Mouse (Mus musculus) megakaryocyte-erythroid progenitor cell, adult 5-6 weeks (primary cell): ENCODE results near the gene Rbms1. TPM values are rescaled to one million over a fixed set of nuclear protein-coding genes. Genes with fewer than 3 reads are reported as not detected.

Experiments used
- ATAC-seq: replicated peaks from 2 replicates; pipeline ENCODE4 v1.8.0; 2016; ENCODE audit warnings: mild to moderate bottlenecking, inconsistent platforms; ENCODE audit not compliant: severe bottlenecking, poor library complexity, low FRiP score, low TSS enrichment
- total RNA-seq, 2 experiments: library from RNA; stranded (forward) in 1 of 2; stranded (reverse) in 1 of 2; fragments of 200-1000, 215-1000 nt in 1 of 2; fragments of >200 nt in 1 of 2; fragmentation: Nextera tagmentation in 1 of 2; gene quantifications; 2 replicates each; pipeline ENCODE4 v1.2.3; 2014 to 2017

Gene Rbms1
- total RNA-seq, 2 experiments from 2014 or later, result 8.9 to 16.4 TPM

DNA sequence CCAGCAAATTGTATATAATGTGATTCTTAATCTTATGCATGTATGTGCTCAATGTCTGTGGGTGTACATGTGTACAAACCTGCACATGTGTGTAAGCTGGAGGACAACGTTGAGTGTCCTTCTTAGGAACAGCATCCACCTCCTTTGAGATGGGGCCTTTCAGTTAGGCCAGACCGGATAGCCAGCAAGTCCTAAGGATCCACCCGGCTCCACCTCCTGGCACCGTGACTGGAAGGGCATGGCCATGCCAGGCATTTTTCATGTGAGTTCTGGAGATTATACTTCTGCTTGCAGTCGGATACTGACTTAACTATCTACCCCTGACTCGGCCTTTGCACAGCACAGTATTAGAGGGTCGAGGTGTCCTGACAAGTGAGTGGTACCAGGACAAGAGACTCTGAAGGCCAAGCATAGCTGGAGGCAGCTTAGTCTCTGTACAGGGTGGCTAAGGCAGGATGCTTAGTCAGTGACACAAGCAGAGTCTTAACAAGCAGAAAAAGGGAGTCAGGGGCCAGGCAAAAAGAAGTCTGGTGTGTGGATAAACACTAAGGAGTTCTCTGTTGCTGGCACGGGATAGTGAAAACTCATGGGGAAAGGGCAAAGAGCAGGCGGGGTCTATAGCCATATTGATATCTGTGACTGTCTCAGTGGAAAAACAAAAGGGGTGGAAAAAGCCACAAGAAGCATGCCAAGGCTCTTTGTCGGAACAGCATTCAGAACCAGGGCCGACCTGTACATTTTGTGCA lies 136.4 kb downstream of the Rbms1 start:
- no peak for ATAC-seq

DNA sequence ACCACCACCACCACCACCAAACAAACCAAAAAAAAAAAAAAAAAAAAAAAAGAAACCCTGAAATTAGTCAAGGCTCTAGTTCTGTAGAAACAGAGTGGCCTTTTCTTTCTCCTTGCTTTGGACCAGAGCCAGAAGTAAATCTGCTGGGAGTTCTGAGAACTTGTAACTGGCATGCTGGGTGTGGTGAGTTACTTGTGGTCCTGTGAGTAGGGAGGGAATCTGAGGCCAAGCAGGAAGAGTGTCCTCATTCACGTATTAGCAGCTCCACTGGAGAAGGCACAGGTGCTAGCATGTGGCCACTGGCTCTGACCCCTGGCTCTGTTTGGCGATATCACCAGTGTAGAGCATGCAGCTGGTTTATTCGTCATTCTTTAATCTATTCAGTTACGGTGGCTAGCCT lies 137.3 kb downstream of the Rbms1 start:
- ATAC-seq, result no peak

DNA sequence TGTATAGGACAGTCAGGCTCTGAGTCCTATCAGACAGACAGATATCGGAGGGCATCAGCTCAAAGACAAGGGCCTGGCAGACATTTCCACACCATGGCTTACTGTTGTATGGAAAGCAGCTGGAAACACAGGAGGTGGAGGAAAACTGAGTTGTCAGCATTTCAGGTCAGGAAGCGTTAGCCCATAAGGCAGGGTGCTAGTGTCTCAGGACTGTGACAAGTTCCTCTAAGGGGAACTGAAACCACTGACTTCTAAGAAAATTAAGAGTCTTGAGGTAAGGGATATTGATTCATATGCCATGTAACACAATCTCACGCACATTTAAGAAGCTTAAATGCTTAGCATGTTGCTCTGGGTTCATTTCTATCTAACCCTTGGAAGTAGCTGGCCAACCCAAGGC lies 141.4 kb downstream of the Rbms1 start:
- no peak for ATAC-seq

DNA sequence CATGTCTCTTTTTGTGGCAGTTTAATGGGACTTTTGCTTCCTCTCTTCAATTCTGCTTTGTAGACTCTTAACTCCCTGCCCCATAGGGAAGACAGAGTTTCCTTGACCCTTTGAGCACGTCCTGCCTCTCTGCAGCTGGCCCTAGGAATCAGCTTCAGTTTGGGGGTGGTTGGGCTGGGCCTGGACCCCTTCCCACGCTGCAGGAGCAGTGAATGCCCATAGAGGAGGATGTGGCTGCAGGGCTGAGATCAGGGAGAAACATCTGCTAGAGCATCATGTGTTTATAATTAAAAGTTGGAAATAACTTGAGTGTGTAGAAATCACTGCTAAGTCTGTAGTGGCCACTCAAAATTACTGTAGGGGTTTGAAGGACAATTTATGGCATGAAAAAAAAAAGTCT lies 144.4 kb downstream of the Rbms1 start:
- ATAC-seq, result no peak

DNA sequence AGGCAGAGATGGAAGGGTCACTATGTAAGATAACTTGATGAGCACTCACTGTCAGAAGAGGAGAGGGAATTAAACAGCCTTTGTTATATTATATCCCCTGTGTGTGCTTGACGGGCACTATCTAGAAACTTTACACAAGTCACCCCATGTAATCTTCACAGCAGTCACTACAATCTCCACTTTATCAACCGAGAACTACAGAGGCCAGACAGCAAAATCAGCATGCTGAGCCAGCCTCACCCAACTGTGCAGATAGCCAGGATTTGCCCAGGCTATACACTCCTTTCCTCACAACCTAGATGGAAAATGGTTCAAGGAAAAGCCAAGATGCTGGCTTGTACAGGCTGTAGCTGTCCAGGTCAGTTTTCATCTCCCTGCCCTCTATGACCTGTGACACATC lies 146.7 kb downstream of the Rbms1 start:
- no peak for ATAC-seq

DNA sequence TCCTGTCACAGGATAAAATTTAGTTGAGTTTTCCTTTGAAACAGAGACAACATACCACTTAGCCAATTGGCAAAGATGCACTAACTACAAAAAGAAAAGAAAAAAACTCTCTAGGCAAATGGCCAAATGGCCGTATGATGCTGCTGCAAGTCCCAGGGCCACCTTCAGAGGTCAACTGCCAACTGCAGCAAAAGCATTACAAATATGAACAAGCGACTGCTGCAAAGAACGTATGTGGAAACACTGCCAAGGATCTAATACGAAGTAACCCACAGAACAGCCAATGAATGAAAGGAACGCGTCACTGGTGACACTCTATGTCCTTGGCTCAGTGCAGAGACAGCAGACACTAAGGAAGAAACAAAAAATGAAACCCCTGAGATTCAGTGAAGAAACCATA lies 148.2 kb downstream of the Rbms1 start:
- ATAC-seq, result no peak

DNA sequence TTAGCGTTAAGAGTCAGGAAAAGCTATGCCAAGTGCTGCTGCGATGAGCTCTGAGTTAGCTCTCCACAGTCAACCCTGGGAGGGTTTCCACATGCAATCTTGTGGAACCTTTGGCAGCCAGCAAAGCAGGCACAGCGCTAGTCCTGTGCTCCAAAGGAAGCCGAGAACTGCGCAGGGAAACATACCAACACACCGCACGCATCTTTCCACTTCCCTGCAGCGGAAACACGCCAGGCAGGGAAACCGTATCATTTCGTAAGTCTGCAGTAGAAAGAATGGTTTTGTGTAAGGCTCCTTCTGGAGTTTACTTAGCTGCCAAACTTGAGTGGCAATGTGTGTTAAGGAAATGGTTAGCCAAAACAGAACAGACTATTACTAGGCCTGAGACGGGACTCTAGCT lies 150.0 kb downstream of the Rbms1 start:
- ATAC-seq, result no peak

DNA sequence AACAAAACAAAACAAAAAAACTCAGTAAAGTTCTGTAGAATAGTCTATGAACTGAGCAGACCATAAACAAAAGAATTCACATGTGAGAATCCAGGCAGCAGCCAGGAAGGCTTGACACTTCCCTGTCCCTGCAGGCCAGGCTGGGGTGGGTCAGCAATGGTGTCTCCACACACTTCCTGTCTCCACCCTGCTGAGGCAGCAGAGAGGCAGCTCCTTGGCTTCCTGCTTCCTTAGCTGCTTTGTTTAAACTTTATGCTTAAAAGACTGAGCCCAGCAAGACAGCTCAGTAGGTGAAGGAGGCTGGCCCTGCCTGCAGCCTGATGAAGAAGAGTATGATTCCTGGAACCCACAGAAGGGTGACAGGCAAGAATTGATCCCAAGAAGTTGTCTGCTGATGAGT lies 152.4 kb downstream of the Rbms1 start:
- peak; percentile 77 for ATAC-seq

DNA sequence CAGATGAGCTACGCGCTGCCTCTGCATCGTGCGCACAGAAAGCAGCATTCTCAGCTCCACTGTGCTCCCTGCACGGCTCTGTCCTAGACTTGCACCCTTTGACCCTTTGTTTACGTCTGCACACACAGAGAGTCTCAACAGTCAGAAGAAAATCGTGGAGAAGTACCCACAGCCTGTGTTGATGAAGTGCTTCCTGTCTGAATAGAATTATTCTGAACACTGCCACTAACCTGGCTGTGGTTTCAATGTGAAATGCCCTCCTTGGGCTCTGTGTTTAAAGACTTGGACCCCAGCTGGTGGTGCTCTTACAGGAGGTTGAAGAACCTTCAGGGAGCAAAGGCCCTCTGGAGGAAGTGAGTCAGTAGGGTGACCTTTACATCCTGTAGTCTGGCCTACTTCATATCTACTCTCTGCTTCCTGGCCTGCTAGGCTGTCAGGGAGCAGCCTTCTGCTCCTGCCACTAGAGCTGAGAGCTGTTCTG lies 153.5 kb downstream of the Rbms1 start:
- no peak for ATAC-seq

DNA sequence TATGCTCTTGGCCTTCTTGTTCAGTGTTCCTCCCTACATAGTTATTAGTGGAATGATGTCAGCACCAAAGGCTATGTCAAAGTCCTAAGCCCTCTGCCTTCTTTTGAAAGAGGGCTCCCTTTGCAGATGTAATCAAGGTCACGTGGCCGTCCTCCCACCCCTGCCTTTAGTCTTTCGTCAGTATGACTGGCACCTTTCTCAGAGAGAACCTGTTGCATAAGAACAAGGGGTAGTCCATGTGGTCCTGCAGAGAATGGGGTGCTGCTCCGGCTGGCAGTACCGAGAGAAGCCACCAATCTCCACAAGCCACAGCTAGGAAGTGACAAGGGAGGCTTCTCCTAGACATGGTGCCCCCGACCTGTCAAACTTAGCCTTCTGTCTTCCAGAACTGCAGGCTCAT lies 154.2 kb downstream of the Rbms1 start:
- ATAC-seq, result no peak

DNA sequence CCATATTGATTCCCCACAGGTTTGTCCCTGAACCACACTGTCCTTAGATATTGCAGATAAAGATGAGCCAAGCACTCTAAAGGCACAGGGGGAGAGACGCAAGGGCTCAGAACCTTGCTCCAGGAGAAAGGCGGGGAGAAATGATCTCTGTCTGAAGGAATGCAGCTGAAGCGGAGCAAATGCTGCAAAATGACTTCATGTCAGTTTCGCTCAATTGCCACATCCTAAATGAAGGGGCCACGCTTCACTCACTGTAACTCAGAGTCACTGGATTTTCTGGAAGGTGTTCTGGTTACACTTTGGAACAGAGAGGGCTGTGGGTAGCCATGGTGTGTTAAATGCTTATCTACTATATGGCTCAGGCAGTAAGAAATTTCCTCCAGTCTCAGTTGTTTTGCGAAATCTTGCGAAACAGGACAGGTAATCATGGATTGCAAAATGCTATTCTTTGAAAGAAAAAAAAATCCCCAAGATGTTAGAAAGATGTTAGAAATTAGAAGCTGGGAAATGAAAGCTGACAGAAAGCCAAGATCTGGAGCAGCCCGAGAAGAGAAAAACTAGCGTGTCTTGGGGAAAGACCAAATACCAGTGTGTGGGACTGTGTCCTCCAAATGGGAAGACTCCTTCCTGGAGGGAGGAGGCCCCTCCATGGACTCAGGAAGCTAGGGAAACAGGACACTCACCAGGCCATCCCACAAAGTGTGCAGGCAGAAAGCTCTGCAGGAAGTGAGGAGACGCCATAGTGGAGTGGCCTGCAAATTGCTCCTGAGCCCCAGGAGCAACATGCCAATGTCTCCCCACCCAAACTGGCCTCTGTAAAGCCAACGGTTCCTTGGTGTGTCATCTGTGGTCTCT lies 155.4 kb downstream of the Rbms1 start:
- ATAC-seq, result no peak

DNA sequence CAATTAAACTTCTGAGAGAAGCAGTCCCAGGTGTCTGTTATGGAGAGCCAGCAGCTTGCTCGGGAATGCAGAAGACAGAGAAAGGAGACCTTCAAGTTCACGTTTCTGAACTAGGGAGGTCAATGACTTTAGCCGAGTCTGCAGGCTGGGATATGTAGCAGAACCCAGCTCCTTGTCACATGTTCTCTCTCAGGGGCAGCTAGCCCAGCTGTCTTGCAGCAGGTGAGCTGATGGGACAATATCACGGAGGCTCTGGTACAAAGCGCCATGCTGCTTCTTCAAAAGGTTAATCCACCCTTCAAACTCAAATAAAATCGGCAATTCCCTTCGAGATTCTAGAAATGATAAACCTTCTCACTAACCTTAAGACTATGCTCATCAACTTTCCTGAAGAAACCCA lies 158.2 kb downstream of the Rbms1 start:
- ATAC-seq, result no peak

DNA sequence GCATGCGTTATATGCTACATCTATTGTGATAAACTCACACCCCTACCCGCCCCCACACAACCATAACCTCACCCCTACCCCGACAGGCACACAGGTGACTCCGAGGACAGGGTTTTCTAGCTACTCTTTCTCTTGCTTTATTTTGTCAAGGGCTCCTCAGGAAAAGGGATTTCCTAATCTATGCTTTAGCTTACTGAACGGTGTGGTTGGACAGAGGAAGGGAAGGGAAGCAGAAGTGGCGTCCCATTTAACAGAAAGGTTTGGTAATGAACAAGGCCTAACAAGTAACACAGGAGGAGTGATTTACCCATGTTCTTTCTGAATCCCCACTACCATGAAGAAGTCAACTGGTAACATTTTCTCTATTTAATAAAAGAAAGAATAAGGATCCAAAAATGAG lies 159.6 kb downstream of the Rbms1 start:
- ATAC-seq, result no peak

DNA sequence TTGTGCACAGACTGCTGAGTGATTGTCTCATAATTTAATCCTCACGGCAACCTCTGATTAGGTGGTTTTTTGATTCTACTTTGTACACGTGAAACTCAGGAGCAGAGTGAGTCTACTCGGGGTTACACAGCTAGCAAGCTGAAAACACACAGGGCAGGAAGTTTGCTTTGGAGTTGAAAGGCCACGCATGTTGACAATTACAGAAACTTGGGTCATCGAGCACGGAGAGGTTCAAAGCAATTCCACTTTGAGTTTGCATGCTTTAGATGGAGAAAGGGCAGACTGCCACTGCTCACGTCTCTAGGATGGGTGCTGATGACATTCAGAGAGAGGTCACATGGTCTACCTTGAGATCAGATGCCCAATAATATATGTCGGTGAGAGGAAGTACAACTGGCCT lies 160.2 kb downstream of the Rbms1 start:
- ATAC-seq, result no peak

DNA sequence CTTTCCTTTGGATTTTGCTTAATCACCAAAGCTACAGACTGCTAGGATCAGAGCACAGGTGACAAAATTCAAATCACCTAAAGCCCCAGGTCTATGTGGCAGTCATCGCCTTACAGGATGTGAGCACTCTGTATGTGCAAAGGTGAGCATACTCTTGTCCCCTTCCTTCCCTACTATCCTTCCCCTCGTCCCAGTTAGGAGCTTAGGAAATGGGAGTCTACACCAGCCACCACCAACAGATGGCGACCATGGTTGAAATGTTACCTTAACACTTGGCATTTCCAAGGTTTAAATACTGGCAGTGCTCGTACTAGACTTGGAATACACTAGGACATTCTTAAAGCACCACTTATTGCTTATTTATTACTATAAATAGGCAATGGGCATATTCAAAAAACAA lies 160.8 kb downstream of the Rbms1 start:
- ATAC-seq, result 0 out of 2 replicates have a peak, but pooled peaks have one; percentile 37

DNA sequence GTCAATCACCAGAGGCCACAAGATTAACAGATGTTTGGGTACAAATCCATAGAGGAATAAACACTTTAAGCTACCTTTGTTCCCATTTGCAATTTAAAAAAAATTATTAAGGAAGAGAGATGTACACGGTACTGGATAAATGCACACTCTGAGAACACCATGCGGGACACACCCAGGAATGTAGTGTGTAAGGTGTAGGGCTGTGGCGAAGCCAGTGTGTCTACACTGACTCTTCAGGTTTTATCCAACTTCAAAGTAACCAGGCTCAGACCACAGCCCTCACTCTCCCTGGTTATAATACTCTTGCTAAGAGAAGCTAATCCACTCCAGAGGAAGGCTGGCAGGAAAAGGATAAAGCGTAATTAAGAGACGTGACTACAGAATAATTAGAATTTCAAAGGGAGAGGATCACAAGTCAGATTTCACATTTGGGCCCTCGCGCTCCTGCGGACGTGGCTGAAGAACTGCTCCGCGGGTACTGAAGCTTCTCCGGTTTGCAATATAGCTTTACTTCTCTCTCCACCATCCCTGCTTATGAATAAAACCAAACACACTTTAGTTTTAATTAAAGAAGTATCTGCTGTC lies 161.3 kb downstream of the Rbms1 start:
- ATAC-seq, result no peak

DNA sequence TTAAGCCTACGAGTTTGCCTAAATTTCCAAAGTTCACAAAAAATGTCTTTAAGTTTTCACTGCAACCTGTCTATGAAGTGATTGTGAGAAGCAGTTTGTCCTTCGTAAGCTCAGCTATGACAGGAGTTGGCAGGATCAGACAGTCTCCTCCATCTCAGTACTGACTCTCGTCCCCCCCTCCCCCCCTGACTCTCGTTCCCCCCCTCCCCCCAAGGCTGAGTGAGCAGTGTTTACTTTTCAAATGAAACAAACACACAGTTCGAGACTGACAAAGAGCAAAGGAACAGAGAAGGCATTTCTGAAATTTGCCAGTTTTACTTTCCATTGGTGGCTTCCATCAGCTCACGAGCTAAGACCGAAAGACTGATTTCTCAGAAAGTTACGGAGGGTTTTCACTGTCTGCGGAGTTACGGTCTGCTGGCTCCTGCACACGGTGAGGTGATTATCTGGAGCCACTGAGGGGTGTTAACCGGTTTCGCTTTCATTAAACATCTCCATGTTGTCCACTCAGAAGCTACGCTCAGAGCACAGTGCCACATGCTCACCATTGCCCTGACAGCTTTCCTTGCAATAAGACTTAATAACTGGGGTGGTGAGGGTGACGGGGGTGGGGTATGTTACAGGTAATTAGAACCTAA lies 162.0 kb downstream of the Rbms1 start:
- ATAC-seq, result no peak

DNA sequence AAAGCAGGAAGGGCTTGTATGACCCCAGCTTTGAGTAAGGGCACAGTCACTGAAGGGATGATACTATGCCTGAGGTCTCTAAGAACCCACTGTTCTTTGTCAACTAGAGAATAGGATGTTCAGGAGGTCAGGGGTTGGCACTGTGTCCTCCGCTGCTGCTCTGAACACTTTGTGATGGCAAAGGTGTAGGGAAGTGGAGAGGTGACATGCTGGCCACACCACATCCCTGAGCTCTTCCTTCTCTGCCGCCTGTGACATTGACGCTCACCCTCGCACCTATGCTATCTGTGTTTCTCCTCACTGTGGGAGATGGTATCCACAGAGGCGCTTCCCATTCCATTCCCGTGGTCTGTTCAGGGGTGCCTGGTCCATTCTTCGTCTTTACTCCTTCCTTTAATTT lies 163.2 kb downstream of the Rbms1 start:
- no peak for ATAC-seq

DNA sequence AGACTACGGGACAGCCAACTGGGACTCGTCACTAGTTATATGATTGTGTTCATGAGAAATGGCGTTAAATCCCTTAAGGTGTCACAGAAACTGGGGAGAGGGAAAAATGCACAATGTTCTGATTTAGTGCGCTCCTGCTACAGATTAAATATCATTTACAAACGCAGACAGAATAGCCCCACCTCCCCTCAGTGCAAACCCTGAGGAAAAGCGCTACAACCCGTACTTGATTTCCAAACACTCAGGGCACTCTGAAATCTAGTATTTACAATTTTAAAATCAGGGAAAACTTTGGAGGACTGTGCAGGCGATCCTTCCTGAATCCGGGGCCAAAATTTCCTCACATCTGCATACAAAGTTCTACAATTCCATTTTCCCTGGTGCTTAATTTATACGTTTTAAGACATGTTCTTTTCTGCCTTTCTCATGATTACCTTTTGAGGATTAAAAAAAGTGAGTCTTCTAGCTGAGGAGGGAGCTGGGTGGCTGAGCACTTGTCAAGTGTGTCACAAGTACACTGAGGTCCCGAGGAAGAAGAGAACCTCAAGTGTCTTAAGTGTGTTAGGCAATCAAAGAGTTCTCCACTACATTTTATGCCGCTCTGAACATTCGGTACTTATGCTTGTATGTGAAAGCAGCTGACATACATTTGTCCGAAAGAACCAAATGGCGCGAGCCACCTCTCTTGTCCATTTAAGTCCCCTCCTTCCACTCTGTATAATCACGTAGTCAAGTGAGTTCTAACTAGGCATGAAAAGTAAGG lies 164.0 kb downstream of the Rbms1 start:
- no peak for ATAC-seq
